Mouse (Mus musculus) adrenal gland, postnatal 25 days (tissue): Measurements from ENCODE around the gene Slc38a9. TPM values are rescaled to one million over a fixed set of nuclear protein-coding genes. Genes with fewer than 3 reads are reported as not detected.
A peak's percentile ranks its signal among the peaks of the same experiment; 100 is the strongest.

ENCODE experiments used
- DNase-seq: peaks from one replicate; pipeline ENCODE4 v3.0.0; 2021; ENCODE audit warnings: mixed read lengths
- total RNA-seq: library from RNA; stranded (reverse); gene quantifications from 2 replicates; pipeline ENCODE4 v1.2.3, GENCODE M21; 2021

Slc38a9 gene
- total RNA-seq, 1 experiment from 2014 or later, result 42.6 TPM

DNA sequence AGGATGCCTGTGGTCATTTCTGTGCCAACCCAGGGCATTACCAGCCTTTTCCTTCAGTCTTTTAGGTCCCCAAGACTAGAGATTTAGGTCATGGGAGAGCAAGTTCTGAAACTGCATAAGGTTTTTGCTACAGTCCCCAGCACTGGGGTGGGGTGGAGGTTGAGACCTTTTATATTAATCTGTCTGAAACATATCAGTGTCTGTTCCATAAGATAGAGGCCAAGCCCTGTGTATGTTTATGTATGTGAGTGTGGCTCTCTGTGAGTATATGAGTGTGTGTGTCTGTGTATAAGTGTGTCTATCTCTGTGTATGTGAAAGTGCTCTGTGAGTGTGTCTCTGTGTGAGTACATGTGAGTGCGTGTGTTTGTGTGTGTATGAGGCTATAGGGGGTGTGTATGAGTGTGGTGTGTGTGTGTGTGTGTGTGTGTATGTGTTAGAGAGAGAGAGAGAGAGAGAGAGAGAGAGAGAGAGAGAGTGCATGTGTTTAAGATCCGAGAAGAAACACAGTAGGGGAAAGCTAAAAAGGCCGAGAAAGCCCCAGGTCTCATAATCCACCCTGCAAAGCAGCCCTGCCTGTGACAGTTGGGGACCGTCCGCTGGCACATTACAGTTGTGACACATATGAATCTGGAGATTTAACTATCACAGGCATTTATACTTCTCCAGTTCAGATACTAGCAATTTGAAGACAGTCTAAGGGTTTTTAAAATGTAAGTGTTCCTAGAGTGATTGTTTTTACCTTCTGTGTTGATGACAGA, 85.6 kb downstream of the Slc38a9 start:
- no peak for DNase-seq

DNA sequence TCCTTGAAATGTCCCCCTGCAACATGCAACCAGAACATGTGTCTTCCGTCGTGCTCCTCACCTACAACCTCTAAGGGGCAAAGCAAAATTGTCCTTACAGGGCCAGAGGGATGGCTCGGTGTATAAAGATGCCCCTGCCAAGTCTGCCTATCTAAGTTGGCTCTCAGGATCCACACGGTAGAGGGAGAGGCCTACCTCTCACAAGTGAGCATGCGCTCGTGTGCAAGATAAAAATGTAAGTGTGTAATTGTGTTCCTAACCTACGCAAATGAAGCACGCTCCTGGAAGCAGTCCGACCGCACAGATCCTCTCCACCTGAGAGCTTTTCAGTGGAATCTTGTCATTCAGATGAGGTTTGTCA, 86.1 kb downstream of the Slc38a9 start:
- no peak for DNase-seq

GRCm38 (mm10) chr13:112747808-112748430, 87.4 kb downstream of the Slc38a9 start:
- DNase-seq, result no peak

DNA sequence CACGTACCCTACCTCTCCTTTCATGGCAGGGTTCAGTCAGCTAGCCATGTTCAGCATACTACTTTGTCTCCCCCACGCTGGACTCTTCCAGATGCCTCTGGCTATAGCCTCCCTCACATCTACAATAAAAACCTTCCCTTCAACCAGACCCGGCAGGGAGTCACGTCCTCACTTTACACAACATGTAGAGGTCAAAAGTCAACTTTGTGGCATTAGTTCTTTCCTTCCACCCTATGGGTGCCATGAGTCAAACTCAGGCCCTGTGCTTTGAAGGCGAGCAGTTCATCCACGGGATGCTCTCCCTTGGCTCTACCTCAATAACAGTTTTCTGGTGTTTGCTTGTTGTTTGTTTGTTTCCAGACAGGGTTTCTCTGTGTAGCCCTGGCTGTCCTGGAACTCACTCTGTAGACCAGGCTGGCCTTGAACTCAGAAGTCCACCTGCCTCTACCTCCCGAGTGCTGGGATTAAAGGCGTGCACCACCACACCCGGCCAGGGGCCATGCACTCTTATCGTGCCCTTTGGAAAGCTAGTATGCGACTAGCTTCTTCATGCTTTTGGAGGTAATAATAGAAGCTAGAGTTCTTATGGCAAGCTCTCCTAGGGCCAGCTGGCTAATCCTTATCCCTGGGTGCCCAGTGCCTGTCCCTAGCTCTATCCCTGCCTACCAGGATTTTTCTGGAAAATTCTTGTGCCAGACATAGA, 88.4 kb downstream of the Slc38a9 start:
- no peak for DNase-seq

DNA sequence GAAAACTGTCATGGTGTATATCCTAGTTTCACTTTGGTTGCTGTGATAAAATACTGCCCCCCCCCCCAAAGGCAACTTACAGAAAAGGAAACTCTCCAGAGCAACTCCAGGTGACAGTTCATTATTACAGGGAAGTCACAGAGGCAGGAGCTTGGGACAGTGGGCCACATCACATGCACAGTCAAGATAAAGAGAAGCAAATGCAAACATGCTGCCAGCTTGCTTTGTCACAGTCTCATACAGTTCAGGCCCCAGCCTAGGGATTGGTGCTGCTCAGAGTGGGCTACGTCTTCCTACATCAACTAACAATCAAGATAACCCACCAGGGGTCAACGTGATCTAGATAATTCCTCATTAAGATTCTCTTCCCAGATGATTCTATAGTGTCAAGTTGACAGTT, 89.3 kb downstream of the Slc38a9 start:
- no peak for DNase-seq

GRCm38 (mm10) chr13:112751454-112752308, 91.1 kb downstream of the Slc38a9 start:
- DNase-seq, result peak; percentile 55

- no peak for DNase-seq
These were observed 91.9 kb downstream of the Slc38a9 start for GRCm38 (mm10) chr13:112752309-112752975.

DNA sequence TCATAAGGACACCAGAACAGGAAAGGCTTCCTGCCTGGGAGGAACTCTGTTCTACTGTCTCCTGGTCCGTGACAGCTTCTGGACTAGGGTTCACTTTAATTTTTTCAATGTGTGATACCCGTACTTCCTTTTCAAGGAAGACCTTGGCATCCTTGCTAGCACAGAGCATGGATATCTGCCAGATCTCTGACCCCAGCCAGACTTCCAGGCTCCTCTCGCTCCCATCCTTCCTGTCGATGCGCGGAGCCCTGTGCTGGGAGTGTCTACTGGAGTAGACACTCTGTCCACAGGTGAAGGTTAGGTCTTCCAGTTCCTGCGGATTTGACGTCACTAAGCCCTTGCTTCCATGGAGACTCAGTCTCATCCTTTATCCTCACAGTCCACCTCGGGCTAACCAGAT, 93.0 kb downstream of the Slc38a9 start:
- DNase-seq, result peak; percentile 48

DNA sequence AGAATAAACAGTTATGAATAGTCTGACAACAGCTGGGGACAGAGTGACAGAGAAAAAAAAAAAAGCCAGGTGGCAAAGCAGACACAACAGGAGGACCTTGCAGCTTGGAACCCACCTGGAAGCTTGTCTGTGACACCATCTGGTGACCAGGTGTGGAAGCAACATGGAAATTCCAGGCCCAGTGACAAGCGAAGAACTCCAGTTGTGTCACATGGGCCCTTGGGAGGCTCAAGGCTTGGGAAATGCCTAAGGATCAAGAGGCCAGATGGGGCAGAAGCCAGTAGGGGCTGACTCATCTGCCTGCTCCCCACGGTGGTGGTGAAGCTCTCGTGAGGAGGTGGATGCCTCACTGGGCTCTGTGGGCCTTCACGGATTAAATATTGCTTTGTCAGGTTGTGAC, 94.3 kb downstream of the Slc38a9 start:
- DNase-seq, result peak; percentile 45

GRCm38 (mm10) chr13:112755507-112756010, 95.0 kb downstream of the Slc38a9 start:
- DNase-seq, result no peak

DNA sequence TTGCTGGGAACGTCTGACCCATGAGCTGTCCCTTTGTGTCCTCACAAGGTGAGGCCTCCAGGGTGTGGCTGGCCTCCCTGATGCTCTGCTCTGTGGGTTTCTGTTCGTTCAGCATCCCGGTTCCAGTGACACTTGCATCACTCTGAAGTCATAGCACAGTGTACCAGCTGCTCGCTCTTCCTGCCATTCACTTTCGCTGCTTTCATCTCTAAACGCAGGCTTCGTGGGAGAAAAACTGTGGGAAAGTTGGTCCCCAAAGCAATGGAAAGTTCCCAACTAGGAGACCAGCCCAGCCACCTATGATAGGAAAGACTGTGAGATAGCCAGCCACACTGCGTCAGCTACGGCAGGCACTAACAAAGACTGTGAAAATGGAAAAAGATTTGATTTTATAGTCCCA, 96.8 kb downstream of the Slc38a9 start:
- no peak for DNase-seq

- no peak for DNase-seq
These were observed 98.1 kb downstream of the Slc38a9 start for GRCm38 (mm10) chr13:112758546-112759090.

DNA sequence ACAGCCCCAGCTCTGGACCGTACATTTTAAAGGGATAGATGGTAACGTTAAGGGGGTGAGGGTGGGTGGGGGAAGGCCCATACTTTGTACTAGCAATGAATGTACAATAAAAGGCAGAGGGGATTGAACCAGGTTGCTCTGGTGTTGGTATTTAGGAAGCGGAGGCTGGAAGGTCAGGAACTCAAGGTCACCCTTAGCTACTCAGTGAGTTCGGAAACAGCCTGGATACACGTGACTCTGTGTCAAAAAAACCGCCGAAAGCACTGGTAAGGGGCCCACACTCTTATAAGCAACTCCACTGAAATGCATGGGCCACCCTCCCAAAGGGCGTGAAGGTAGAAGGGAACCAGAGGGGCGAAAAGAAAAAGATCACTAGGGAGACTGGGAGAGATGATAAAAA, 98.8 kb downstream of the Slc38a9 start:
- no peak for DNase-seq

- DNase-seq, result no peak
These were observed 99.4 kb downstream of the Slc38a9 start for GRCm38 (mm10) chr13:112759777-112760537.

- no peak for DNase-seq
These were observed 100.0 kb downstream of the Slc38a9 start for GRCm38 (mm10) chr13:112760538-112760881.

- no peak for DNase-seq
These were observed 101.2 kb downstream of the Slc38a9 start for GRCm38 (mm10) chr13:112761787-112762186.

GRCm38 (mm10) chr13:112762548-112762947, 102.0 kb downstream of the Slc38a9 start:
- DNase-seq, result no peak

- DNase-seq, result peak; percentile 53
These were observed 103.1 kb downstream of the Slc38a9 start for GRCm38 (mm10) chr13:112763531-112764091.

DNA sequence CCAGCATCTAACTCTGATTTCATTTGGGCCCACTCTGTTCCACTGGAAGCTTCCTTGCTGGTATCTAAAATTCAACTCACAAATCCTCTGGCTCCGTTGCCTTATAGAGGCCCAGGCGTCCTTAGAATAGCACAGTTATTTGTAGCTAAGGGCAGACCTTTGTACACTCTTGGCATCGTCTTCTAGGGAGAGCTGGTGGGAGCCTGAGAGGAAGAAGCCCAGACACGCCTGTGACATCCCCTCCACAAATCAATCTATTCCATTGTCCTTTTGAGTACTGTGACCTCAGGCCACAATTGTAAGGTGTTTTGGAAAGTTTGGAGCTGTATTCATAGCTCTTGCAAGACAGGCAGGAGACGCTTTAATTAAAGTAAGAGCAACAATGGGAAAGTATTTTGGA, 104.0 kb downstream of the Slc38a9 start:
- DNase-seq, result no peak

DNA sequence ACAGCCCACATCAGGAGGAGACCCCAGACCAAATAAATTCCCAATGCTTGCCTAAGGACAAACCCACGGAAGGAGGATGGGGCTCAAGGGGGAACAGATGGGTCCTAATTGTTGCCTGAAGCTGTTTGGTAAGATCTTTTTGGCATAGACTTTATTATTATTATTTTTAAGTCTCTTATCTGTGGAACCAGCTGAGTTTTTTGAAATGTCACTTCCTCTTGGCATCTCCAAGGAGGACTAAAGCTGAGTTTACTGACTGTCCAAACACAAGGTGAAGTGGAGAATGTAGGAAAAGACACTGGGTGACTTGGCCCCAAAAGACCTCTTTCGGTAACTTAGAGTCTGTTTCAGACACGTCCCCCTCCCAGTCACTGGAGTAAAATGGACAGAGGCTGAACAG, 105.1 kb downstream of the Slc38a9 start:
- no peak for DNase-seq
